Mouse (Mus musculus): ENCODE data around the gene P2rx6.
"Not testable (repeated sequence)": the region's sequence is repeated elsewhere in the genome, so short reads cannot be mapped to it uniquely, and the experiment has no call there.

The P2rx6 gene

DNA sequence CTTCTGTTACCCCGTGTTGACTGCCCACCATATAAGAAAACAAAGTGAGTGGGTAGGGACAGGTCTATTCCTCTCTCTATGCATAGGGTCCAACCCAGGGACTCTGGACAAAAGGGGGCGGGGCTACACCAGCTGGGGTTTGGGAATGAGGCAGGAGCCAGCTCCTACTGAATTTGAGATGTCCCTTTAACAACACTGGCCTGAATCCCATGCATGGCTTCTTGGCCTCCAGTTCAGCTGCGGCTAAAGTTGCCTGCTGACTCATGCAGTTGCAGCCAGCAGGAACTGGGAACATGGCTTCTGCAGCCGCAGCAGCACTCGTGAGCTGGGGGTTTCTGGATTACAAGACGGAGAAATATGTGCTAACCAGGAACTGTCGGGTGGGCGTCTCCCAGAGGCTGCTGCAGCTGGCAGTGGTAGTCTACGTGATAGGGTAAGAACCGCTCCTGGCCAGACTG, at the start of gene P2rx6:
TSS of gene P2rx6 (plus strand) at position 135 of the 458 bp plus-strand sequence.
- DNase-seq = no peak

DNA sequence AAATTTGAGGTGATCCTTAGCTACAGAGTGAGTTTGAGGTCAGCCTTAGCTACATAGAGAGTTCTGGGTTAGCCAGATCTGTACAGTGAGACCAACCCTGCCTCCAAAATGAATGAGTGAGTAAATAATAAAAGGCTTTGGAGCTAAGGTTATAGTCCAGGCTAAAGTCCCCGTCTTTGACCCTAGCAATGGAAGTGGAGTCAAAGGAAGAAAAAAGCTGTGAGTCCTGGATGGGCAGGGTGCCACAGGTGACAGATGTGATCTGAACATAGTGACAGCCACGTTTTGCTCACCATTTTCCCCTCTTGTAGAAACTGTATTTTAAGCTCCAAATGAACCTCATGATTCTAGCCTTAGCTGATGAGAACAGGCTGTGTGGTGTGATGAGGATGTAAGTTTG, 42.8 kb upstream of the P2rx6 start:
- DNase-seq = no peak

DNA sequence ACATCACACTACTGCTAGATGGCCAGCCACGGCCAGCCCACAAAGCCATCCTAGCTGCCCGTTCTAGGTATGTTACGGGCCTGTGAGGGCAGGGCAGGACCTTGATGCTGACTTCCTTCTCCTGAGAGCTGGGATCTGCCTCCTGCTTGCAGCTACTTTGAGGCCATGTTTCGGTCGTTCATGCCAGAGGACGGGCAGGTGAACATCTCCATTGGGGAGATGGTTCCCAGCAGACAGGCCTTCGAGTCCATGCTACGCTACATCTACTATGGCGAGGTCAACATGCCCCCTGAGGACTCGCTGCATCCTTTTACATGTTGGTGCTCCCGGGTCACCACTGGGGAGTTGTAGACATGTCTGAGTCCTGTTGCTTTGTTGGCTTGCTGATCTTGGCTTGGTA, 37.5 kb upstream of the P2rx6 start:
- no peak for DNase-seq

DNA sequence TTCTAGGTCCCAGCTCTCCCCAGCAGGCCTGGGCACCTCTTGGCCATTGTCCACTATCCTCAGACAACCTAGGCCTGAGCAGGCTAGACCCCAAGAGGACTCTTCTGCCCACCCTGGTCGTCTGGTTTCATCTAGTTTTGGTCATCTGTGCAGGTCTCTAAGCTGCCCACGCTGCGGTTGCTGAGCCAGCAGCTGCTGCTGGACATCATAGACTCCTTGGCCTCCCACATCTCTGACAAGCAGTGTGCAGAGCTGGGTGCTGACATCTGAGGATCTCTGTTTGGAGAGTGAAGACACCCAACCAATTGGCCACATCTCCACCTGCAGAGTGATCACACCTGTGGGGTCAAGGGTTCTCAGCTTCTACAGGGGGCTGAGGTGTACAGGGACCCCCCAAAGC, 36.2 kb upstream of the P2rx6 start:
- no peak for DNase-seq

DNA sequence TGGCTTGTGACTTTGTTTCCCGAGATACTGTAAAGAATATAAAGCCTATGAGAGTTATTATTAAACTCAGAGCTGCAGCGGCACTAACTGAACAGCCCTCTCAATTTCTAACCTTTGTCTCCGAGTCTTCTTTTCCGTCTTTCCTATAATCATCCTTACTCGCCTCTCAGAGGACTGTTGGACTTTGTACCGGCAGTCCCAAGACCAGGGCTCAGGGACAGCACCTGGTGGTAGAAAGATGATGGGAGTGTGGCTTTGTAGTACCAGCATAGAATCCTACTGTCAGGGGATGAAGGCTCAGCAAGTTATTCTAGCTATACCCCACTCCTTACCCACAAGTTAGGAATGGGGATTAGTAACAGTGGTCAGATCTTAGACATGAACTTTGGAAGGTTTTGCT, 35.5 kb upstream of the P2rx6 start:
- no peak for DNase-seq

DNA sequence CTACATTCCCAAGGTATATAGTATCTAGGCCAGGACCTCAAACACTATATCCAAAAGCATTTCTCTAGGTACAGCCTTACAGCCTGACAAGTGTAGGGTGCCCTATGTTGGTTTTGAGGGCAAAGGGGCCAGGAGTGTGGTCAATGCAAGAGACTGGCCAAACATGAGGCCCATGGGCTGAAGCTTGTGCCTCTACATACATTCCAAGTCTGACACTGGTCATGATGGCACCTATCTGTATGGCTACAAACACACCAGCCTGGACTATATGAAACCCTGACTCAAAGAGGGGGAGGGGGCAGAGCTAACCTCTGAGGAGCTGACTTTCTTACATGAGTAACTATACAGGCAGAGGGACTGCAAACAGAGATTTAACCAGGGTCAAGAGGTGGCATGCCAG, 34.1 kb upstream of the P2rx6 start:
- DNase-seq = no peak

DNA sequence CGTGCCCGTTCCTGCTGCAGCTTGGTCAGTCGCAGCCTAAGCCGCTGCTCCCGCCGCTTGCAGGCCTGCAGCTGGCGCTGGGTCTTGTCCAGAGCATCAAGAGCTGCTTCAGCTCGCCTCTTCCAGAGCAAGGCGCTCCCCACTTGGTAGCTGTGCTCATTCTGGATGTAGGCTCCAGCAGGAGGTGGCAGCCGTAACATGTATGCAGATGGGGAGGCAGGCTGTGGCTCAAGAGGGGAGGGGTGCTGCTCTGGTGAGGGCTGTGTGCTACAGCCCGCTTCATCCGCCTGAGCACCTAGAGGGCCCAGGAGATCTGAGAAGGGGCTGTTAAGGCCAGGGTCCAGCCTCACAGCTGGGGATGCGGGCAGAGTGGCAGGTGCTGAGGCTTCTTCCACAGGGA, 33.4 kb upstream of the P2rx6 start:
- no peak for DNase-seq

DNA sequence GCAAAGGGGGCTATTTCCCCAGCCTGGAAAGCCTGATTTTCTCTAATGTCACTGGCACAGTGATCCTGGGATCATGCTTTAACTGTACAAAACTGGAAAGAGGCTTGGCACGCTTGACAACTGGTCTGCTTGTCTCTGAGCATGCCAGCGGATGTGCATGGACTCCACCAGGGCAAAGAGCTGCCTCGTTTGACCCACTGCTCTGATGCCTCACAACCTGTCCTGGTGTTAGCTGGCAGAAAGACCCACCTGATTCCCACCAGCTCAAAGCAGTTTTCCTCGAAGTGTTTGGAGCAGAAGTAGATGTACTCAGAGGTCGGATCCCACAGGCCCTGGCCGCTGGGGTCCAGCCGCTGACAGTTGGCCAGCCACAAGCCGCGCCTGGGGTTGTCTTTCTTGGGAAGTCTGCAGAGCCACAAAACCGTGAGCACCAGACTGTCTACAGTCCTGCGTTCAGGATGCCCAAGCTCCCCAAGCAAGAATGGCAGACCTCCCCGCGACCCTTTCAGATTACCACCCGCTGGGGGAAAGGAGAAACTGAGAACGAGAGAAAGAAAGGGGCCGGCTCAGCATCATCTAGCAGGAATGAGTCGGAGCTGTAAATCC, 31.6 kb upstream of the P2rx6 start:
- peak in 1 of 2 experiments; percentile 25 for DNase-seq

DNA sequence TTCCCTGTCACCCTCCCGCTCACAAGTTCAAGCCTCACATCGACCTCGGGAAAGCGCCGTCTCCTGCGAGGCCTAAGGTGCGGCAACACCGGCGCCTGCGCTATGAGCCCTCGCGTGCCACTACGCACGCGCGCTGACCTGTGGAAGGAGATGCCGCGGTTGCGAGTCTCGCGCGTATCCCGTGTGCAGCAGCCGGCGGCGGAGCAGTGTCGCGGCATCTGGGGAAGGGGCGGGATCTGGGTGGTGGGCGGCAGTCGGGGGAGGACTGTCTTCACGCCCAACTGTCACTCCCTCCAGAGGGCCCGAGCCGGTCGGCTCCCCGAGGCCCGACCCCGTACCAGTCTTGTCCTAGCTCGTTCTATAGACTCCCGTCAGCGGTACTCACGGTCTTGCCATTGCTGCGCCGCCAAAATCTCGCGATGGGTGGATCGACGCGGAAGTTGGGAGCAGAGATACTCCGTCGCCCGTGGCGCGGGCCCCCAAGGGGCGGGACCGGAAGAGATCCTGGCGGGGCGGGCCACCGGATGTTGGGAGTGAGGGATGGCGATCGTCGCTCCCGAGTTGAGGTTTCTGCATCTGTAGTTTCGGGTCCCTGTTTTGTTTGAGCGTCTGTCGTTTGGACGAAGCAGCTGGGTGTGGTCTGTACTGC, 30.9 kb upstream of the P2rx6 start, which contains the start of gene Thap7:
TSS of gene Thap7 (minus strand) at position 497 of the 649 bp plus-strand sequence.
- peak; percentile 93 to 97 for DNase-seq

DNA sequence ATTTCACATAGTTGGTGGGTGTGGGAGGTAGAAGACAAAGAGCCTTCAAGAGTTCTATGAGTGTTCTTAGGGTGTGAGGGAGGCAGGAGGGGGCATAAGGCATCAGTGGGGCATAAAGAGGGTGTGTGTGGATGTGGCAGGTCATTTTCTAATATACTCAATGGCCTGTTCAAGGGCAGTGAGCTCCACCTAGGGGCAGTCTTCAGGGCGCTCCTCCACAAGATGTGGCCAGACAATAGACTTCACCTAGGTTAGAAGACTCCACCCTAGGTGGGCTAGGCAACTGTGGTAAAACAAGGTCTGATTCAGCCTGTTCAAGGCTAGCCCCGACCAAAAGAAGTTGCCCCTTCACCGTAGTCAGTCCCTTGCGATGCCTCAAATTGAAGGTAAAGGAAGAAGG, 29.4 kb upstream of the P2rx6 start:
- peak; percentile 38 to 40 for DNase-seq

DNA sequence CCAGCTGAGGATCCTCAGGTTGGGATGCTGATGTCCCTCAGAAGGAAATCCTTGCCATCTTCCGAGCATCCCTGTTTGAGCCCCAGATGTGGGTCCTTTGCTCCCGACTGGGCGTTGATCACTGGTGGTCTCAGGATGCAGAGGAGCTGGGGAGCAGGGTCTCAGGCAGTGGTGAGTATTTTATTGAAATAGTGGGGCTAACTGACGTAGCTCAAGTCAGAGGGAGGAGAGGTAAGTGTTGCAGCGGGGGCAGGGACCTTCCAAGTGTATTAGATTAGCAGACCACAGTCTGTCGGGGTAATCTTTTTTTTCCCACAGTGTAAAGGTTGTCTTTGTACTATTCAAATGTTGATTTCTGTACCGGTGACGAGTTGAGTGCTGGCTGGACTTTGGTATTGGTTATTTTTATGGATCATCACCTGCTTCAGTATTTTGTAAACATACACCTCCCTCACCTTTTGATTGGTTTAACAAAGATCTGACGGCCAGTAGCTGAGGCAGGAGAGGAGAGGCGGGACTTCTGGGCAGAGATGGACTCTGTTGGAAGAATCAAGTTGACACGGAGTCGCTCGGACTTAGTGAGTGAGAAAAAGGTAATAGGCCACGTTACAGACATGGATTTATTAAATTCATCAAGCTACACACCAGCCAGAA, 28.9 kb upstream of the P2rx6 start:
- no peak for DNase-seq

DNA sequence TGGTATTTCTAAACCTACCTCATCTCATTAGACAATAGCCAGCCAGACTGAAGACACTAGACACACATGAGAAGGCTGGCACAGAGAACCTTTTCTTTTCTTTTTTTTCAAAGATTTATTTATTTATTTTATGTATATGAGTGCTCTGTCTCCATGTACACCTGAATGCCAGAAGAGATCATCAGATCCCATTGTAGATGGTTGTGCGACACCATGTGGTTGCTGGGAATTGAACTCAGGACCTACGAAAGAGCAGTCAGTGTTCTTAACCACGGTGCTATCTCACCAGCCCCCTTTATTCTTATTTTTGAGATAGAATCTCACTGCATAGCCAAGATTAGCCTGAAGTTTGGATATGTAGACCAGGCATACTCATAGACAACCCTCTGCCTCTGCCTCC, 25.1 kb upstream of the P2rx6 start:
- DNase-seq = peak; percentile 44 to 48

DNA sequence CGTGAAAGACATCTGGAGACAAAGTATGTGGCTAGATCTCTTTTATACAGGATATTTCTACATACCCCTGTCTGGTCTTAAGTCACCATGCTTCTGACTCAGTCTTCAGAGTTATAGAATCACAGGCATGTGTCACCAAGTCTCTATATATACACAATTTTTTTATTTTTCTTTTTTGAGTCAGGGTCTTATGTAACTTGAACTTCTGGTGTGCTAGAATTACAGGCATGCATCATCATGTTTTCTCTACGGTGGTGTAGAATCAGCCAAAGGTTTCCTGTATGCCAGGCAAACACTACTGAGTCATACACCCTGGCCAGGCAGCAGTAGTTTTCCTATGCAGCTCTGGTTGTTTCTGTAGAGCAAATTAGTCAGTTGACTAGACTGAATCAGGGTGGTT, 19.1 kb upstream of the P2rx6 start:
- no peak for DNase-seq

DNA sequence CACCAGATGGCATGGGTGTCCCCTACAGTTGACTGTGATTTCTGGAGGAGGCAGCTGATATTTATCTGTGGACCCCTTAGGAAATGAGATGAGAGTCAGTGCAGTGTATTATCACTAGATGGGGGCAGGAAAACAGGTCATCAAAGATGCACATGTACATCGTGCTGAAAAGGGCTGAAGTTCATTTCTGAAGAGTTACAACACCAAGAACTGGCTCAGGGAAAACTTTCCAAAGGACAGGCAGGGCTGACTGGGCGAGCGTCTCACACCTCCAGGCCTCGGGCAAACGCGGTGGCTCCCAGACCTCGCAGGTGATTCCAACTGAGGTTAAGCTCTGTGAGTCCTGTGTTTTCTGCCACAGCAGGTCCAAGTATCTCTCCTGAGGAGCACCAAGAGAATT, 8.8 kb upstream of the P2rx6 start:
- no peak for DNase-seq

DNA sequence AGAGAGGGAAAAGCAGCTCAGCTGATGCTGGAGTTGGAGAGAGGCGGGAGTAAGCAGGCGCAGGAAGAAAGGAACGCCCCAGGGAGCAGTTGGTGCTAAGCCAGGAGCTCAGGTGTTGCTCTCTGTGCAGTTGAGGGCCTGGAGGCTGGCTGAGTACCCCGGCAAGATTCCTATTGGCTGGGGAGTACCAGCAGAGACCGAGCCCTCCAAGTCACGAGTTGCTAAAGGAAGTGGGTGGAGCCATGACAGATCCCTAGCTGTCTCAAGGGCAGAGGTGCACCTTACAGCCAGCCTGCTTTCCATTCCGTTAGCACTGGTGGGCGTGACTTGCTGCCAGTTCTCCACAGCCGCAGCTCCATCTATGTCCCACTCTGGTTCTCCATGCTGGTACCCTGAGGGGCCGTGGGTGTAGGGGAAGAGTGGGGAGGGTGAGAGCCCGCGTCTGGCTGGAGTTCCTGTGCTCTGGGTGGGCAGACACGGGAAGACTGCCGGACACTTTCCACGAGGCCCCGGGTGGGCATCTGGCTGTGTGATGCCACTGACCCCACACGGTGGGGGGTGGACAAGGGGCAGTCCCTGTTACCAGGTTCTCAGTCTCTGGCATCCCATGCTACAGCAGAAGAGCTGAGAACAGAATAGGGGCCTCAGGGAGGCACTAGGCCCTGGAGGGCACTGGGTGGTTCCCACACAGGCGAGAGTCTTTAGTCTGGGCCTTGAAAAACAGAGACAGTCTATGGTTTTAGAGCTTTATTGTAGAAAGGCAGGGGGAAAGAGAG, 7.6 kb upstream of the P2rx6 start:
- DNase-seq = no peak

DNA sequence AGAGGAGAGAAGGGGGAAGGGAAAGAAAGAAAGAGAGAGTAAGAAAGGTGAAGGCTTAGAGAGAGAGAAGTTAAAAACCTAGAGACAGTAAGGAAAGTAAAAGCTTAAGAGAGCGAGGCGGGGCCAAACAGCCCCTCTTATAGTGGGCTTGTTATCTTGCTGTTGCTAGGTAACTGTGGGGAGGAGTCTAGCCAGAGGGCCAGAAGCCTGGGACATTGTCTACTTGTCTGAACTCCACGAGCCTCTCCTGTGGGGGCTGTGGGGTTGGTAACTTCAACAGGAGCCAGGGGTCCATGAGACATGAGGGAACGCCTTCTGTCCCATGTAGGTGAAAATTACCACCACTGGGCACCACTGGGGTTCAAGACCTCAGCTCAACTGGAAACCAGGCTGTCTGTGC, 7.0 kb upstream of the P2rx6 start:
- not testable (repeated sequence) for DNase-seq

DNA sequence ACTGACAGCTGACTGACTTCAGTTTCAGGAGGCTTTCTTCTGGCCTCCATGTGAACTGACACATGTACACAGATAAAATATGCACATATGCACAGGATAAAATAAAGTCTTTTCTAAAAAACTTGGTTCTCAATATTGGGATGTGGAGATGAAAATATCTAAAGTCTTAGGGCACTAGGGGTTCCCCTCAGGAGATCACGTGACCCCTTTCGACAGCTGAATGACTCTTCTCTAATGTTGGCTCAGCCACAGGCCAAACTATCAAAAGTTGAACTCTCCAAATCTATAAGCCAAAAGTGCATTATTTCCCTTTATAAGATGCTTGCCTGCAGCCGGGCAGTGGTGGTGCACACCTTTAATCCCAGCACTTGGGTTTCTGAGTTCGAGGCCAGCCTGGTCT, 5.5 kb upstream of the P2rx6 start:
- DNase-seq = no peak

DNA sequence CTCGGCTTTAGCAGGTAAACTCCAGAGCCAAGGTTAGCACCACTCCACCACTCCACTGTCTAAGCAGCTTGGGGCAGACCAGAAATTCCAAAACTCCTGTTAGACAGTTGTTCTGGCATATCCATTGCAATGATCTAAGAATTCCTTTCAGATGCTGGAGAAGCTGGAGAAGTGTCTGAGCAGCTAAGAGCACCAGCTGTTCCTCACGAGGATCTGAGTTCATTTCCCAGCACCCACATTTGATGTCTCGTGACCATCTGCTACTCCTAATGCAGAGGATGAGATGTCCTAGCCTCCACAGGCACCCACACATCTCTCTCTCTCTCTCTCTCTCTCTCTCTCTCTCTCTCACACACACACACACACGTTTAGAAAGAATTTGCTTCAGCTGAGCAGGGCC, 4.8 kb upstream of the P2rx6 start:
- no peak for DNase-seq

DNA sequence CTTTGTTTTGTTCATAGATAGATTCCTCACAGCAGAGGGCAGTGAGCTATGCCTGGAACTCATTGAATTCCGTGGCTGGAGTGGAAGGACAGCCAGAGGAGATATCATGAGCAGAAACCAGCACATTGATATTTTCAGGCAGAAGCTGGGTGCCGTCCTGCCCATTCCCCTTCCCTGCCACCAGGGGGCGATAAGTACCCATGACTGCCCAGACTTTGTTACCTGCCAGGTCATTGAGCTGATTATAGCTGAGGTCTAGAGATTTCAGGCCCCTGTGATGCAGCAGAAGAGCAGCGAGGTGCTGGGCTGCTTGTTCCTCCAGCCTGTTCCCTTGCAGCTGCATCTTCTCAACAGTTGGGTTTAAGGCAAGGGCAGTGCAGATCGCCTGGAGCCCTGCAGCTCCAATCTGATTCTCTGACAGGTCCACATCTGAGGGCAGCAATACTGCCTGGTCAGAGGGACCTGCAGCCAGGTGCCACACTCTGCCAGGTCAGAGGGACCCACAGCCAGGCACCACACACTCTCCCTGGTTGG, 3.7 kb upstream of the P2rx6 start:
- DNase-seq = peak; percentile 72 to 84

DNA sequence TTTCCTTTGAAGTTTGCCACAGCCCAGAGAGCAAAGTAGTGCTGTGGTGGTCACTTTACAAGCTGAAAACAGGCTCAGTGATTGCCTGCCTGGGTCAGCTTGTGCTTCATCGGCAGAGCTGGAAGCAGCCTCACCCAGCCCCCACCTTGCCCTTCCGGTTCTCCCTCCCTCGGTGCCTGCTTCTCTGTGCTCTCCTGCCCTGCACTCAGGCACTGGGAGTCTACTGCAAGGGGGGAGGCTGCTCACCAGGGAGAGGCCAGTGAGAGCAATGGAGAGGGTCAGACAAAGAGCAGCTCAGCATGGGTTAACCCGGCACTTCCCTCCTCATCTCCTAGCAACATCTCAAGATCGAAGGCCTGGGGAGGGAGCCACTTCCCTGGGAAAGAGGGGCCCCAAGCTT, 2.9 kb upstream of the P2rx6 start:
- no peak for DNase-seq

DNA sequence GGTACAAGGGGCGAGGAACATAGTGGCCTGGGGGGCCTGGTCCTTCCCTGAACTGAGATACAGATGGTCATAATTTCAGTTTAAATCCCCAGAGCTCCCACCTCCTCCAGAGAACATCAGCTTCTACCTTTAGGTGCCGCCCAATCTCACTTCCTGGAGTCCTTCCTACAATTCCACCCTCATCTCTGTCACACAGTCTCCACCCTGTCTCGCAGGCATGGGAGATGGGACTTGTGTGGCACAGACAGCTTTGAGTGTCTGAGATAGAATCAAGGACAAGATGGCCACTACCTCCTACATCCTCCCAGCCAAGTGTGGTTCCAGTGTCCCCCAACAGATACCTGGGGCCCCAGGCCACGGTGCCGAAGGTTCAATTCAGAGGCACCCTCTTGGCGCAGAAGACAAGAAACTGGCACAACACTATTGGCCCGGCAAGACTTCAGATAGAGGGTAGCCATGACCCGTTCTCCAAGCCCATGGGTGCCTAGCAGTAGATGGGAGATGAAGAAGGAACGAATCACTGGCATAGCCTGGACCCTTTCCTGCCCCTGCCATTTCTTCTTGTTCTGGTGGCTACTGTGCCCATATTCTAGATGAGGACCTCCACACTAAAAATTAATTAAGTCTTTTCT, 2.2 kb upstream of the P2rx6 start:
- no peak for DNase-seq

DNA sequence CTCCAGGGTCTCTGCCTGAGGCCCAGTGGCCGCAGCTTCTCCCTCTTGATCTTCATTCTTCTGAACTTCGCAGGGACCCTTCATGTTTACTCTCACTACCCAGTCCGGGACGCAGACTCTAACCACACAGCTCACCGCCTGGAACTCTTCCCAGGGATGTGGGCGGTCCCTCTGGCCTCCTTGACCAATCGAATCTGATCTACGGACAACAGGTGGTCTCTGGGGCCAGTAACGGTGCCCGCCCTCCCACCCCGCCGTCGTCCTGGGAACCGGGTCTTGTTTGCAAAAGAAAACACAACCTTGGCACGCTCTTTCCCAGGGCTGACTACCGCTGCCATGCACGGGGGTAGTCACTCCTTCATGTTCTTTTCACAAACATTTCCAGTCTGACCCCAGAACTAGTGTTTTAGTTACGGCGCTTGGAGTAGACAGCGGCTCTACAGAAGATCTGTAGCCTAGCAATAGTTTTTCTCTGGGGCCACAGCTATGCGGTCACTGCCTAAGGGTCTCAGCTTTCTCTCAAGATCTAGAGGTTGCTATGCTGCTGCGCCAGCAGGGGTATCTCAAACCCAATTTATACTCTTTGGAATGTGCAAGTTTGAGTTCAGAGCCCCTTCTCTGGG, 446 bp upstream of the P2rx6 start, which contains the start of gene Lrrc74b:
TSS of gene Lrrc74b (minus strand) at position 120 of the 623 bp plus-strand sequence.
- no peak for DNase-seq
